Mouse (Mus musculus): Measurements from ENCODE around the gene Rhox4d. TPM values are rescaled to one million over a fixed set of nuclear protein-coding genes. Genes with fewer than 3 reads are reported as not detected.
"Not testable (repeated sequence)": the region's sequence is repeated elsewhere in the genome, so short reads cannot be mapped to it uniquely, and the experiment has no call there.

Gene Rhox4d
- not detected in 2 replicates for polyA plus RNA-seq (2015; fragmentation: Nextera tagmentation; extraction: Ambion mirVana)

DNA sequence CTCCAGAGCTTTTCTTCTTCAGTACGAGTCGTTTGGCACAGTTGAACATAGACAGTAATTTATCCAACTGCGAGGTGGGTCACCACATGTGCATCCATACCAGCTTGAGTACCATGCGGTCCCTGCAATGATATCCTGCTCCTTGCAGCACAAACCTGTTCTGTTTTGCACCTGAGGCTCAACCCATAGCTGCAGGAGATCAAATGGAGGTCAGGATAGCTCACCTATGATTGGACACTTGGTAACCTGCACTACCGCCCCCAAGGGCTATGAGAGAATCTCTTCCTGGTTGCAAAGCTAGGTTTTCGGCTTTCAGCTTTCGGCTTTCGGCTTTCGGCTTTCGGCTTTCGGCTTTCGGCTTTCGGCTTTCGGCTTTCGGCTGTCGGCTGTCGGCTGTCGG, at the start of gene Rhox4d:
Rhox4d (plus strand) TSS at position 301 of the 400 bp plus-strand sequence.
- ATAC-seq (ENCODE audit: insufficient number of reproducible peaks, low FRiP score, low TSS enrichment, low read depth); H3K9me3 ChIP-seq (replicated peaks); H3K4me2 ChIP-seq (replicated peaks); H3K27ac ChIP-seq (replicated peaks); H3K36me3 ChIP-seq; H3K27me3 ChIP-seq; H3K4me1 ChIP-seq; H3K9ac ChIP-seq; H3K4me3 ChIP-seq (replicated peaks): not testable (repeated sequence)
- WGBS = 92% methylated on average over 16 of the region's 18 CpGs

DNA sequence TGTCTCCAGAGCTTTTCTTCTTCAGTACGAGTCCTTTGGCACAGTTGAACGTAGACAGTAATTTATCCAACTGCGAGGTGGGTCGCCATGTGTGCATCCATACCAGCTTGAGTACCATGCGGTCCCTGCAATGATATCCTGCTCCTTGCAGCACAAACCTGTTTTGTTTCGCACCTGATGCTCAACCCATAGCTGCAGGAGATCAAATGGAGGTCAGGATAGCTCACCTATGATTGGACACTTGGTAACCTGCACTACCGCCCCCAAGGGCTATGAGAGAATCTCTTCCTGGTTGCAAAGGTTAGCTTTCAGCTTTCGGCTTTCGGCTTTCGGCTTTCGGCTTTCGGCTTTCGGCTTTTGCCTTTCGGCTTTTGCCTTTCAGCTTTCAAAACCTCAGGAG, 34.1 kb upstream of the Rhox4d start, which contains the start of gene Rhox4c:
Rhox4c (plus strand) TSS at position 301 of the 400 bp plus-strand sequence.
- H3K4me3 ChIP-seq (replicated peaks); H3K9me3 ChIP-seq (replicated peaks); H3K36me3 ChIP-seq; H3K27me3 ChIP-seq; H3K9ac ChIP-seq; H3K4me2 ChIP-seq (replicated peaks); H3K27ac ChIP-seq (replicated peaks); H3K4me1 ChIP-seq; ATAC-seq (ENCODE audit: insufficient number of reproducible peaks, low FRiP score, low TSS enrichment, low read depth): not testable (repeated sequence)
- WGBS = 93% methylated on average over 14 of the region's 14 CpGs

DNA sequence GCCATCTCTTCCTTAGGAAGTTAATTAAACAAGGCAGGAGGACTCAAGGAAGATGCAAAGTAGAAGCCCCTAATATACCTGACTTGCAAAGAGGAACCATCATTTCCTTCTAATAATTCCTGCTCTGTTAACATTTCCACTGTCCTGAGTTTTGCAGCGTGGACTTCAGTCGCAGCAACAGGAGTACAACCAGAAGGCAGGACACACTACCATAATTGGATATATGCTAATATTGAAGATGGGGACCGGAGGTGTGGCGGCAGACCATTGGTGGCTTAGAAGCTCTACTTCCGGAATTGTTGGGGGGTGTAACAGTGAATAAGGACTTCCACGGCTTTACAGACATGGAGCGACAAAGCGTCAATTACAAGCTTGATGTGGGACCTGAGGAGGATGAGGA, 16.0 kb downstream of the Rhox4d start, which contains the start of gene Rhox2e:
Rhox2e (plus strand) TSS at position 301 of the 400 bp plus-strand sequence.
- H3K4me1 ChIP-seq; ATAC-seq (ENCODE audit: insufficient number of reproducible peaks, low FRiP score, low TSS enrichment, low read depth); H3K27ac ChIP-seq (replicated peaks); H3K4me2 ChIP-seq (replicated peaks); H3K4me3 ChIP-seq (replicated peaks); H3K27me3 ChIP-seq; H3K9me3 ChIP-seq (replicated peaks); H3K36me3 ChIP-seq; H3K9ac ChIP-seq: not testable (repeated sequence)
- 100% methylated on average over 2 of the region's 8 CpGs for WGBS

DNA sequence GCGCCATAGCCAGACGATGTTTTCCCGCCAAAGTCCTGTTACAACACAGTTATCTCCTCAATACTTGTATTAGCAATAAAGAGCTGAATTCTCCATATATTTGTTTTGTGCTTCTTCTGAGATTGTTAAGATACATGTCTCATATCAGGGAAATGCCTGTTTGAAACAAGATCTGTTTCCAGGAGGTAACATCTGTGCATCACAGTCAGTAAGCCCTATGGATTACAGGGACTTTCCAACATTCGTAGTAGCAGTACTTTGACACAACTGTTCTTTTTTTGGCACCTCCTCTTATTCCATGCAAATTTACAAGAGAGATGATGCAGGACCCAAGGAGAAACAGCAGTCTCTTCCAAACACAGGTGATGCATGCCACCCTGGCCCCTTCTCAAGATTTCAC, 27.6 kb downstream of the Rhox4d start, which contains the start of gene Rhox3e:
Rhox3e (plus strand) TSS at position 301 of the 400 bp plus-strand sequence.
- not testable (repeated sequence) for ATAC-seq (ENCODE audit: insufficient number of reproducible peaks, low FRiP score, low TSS enrichment, low read depth); H3K4me2 ChIP-seq (replicated peaks); H3K9me3 ChIP-seq (replicated peaks); H3K27me3 ChIP-seq; H3K27ac ChIP-seq (replicated peaks); H3K9ac ChIP-seq; H3K4me3 ChIP-seq (replicated peaks); H3K4me1 ChIP-seq; H3K36me3 ChIP-seq
- 60% methylated on average over 1 of the region's 4 CpGs for WGBS

DNA sequence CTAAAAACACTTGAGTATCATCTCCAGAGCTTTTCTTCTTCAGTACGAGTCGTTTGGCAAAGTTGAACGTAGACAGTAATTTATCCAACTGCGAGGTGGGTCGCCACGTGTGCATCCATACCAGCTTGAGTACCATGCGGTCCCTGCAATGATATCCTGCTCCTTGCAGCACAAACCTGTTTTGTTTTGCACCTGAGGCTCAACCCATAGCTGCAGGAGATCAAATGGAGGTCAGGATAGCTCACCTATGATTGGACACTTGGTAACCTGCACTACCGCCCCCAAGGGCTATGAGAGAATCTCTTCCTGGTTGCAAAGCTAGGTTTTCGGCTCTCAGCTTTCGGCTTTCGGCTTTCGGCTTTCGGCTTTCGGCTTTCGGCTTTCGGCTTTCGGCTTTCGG, 43.0 kb downstream of the Rhox4d start, which contains the start of gene Rhox4e:
Rhox4e (plus strand) TSS at position 301 of the 400 bp plus-strand sequence.
- not testable (repeated sequence) for H3K9me3 ChIP-seq (replicated peaks); ATAC-seq (ENCODE audit: insufficient number of reproducible peaks, low FRiP score, low TSS enrichment, low read depth)
- 96% methylated on average over 10 of the region's 18 CpGs for WGBS

More for the DNA sequence above, 43.0 kb downstream of the Rhox4d start, which contains the start of gene Rhox4e:
- H3K4me2 ChIP-seq (replicated peaks); H3K4me3 ChIP-seq (replicated peaks); H3K4me1 ChIP-seq; H3K9ac ChIP-seq; H3K27me3 ChIP-seq; H3K27ac ChIP-seq (replicated peaks); H3K36me3 ChIP-seq: not testable (repeated sequence)

Other genes starting within 250 kb of the Rhox4d start
- gene Rhox4a, start 249.0 kb upstream of the Rhox4d start, polyA plus RNA-seq (2015; fragmentation: Nextera tagmentation; extraction: Ambion mirVana) = not detected in 2 replicates
- gene Rhox3a2, start 134.3 kb upstream of the Rhox4d start, polyA plus RNA-seq (2015; fragmentation: Nextera tagmentation; extraction: Ambion mirVana) = not detected in 2 replicates
- 0.55 and 1.5 TPM in 2 replicates for gene Rhox4a2, start 123.5 kb upstream of the Rhox4d start, polyA plus RNA-seq (2015; fragmentation: Nextera tagmentation; extraction: Ambion mirVana)
- not detected in 2 replicates for gene Rhox2b, start 102.3 kb upstream of the Rhox4d start, polyA plus RNA-seq (2015; fragmentation: Nextera tagmentation; extraction: Ambion mirVana)
- gene Rhox4b, start 81.9 kb upstream of the Rhox4d start, polyA plus RNA-seq (2015; fragmentation: Nextera tagmentation; extraction: Ambion mirVana) = 0.43 and 0.72 TPM in 2 replicates
- not detected in 2 replicates for gene Rhox2c, start 60.7 kb upstream of the Rhox4d start, polyA plus RNA-seq (2015; fragmentation: Nextera tagmentation; extraction: Ambion mirVana)
- gene Rhox3c, start 55.8 kb upstream of the Rhox4d start, polyA plus RNA-seq (2015; fragmentation: Nextera tagmentation; extraction: Ambion mirVana) = not detected in 2 replicates
- not detected in 2 replicates for gene Rhox4c, start 34.0 kb upstream of the Rhox4d start, polyA plus RNA-seq (2015; fragmentation: Nextera tagmentation; extraction: Ambion mirVana)
- gene Rhox2d, start 20.9 kb upstream of the Rhox4d start, polyA plus RNA-seq (2015; fragmentation: Nextera tagmentation; extraction: Ambion mirVana) = not detected in 2 replicates
- not detected in 2 replicates for gene Rhox2e, start 16.1 kb downstream of the Rhox4d start, polyA plus RNA-seq (2015; fragmentation: Nextera tagmentation; extraction: Ambion mirVana)
- gene Rhox3e, start 27.7 kb downstream of the Rhox4d start, polyA plus RNA-seq (2015; fragmentation: Nextera tagmentation; extraction: Ambion mirVana) = not detected in 2 replicates
- gene Rhox4e, start 43.1 kb downstream of the Rhox4d start, polyA plus RNA-seq (2015; fragmentation: Nextera tagmentation; extraction: Ambion mirVana) = not detected in 2 replicates
- gene Rhox2f, start 57.0 kb downstream of the Rhox4d start, polyA plus RNA-seq (2015; fragmentation: Nextera tagmentation; extraction: Ambion mirVana) = not detected in 2 replicates
- gene Rhox3f, start 66.6 kb downstream of the Rhox4d start, polyA plus RNA-seq (2015; fragmentation: Nextera tagmentation; extraction: Ambion mirVana) = not detected in 2 replicates
- not detected in 2 replicates for gene Rhox4f, start 93.3 kb downstream of the Rhox4d start, polyA plus RNA-seq (2015; fragmentation: Nextera tagmentation; extraction: Ambion mirVana)
- gene Rhox3g, start 114.3 kb downstream of the Rhox4d start, polyA plus RNA-seq (2015; fragmentation: Nextera tagmentation; extraction: Ambion mirVana) = not detected in 2 replicates
- not detected in 2 replicates for gene Rhox2g, start 129.1 kb downstream of the Rhox4d start, polyA plus RNA-seq (2015; fragmentation: Nextera tagmentation; extraction: Ambion mirVana)
- not detected in 2 replicates for gene Rhox4g, start 137.0 kb downstream of the Rhox4d start, polyA plus RNA-seq (2015; fragmentation: Nextera tagmentation; extraction: Ambion mirVana)
- not detected in 2 replicates for gene Rhox3h, start 154.4 kb downstream of the Rhox4d start, polyA plus RNA-seq (2015; fragmentation: Nextera tagmentation; extraction: Ambion mirVana)
- not detected in 2 replicates for gene Rhox2h, start 158.9 kb downstream of the Rhox4d start, polyA plus RNA-seq (2015; fragmentation: Nextera tagmentation; extraction: Ambion mirVana)